Mouse (Mus musculus) CH12.LX (cell line): ENCODE measurements at regions not wholly inside any gene's neighbourhood (a gene's known extent, or its start where the extent isn't known, plus 50 kb on each side); places are given as distances from the start of the nearest gene placed in this dataset.

Source experiments
- CTCF ChIP-seq, 2 experiments: IDR thresholded peaks in 1 of 2; conservative IDR thresholded peaks in 1 of 2; 2 replicates each; pipeline ENCODE4 v1.5.1; 2011 to 2012; ENCODE audit warnings: low read depth in 2 of 2, low read length in 2 of 2, improper control_type of control experiment in 1 of 2, inconsistent platforms in 1 of 2, mild to moderate bottlenecking in 1 of 2, moderate library complexity in 1 of 2
- ETS1 ChIP-seq: conservative IDR thresholded peaks from 2 replicates; pipeline ENCODE4 v1.6.1; 2012; ENCODE audit warnings: low read depth, mild to moderate bottlenecking, inconsistent platforms, low read length, improper control_type of control experiment, moderate library complexity
- GABPA ChIP-seq: IDR thresholded peaks from 2 replicates; pipeline ENCODE4 v1.6.1; 2012; ENCODE audit warnings: low read depth, low read length, improper control_type of control experiment, inconsistent platforms; ENCODE audit not compliant: insufficient replicate concordance
- JUND ChIP-seq: conservative IDR thresholded peaks from 2 replicates; pipeline ENCODE4 v1.6.1; 2011; ENCODE audit warnings: low read depth, low read length, improper control_type of control experiment
- MAFK ChIP-seq: IDR thresholded peaks from 2 replicates; pipeline ENCODE4 v1.6.1; 2011; ENCODE audit warnings: low read length, improper control_type of control experiment; ENCODE audit not compliant: insufficient replicate concordance
- NELFE ChIP-seq: IDR thresholded peaks from 2 replicates; pipeline ENCODE4 v1.6.1; 2011; ENCODE audit warnings: low read depth, low read length, improper control_type of control experiment
- POLR2A ChIP-seq: IDR thresholded peaks from 2 replicates; pipeline ENCODE4 v1.6.1; 2011; ENCODE audit warnings: low read depth, mild to moderate bottlenecking, improper control_type of control experiment, low read length
- RAD21 ChIP-seq: IDR thresholded peaks from 2 replicates; pipeline ENCODE4 v1.6.1; 2011; ENCODE audit warnings: low read depth, mild to moderate bottlenecking, low read length, improper control_type of control experiment, moderate library complexity
- RCOR1 ChIP-seq: conservative IDR thresholded peaks from 2 replicates; pipeline ENCODE4 v1.6.1; 2012; ENCODE audit warnings: low read depth, mild to moderate bottlenecking, inconsistent platforms, low read length, improper control_type of control experiment
- USF1 ChIP-seq: IDR thresholded peaks from 2 replicates; pipeline ENCODE4 v1.6.1; 2014; ENCODE audit warnings: low read depth, mild to moderate bottlenecking, inconsistent platforms, low read length, improper control_type of control experiment
- ZC3H11A ChIP-seq: IDR thresholded peaks from 2 replicates; pipeline ENCODE4 v1.6.1; 2012; ENCODE audit warnings: low read depth, mild to moderate bottlenecking, inconsistent platforms, low read length, improper control_type of control experiment
- ZKSCAN1 ChIP-seq: IDR thresholded peaks from 2 replicates; pipeline ENCODE4 v1.6.1; 2012; ENCODE audit warnings: low read depth, inconsistent platforms, low read length, improper control_type of control experiment, borderline replicate concordance
- ZNF384 ChIP-seq: IDR thresholded peaks from 2 replicates; pipeline ENCODE4 v1.6.1; 2012; ENCODE audit warnings: low read depth, low read length, improper control_type of control experiment, inconsistent platforms

DNA sequence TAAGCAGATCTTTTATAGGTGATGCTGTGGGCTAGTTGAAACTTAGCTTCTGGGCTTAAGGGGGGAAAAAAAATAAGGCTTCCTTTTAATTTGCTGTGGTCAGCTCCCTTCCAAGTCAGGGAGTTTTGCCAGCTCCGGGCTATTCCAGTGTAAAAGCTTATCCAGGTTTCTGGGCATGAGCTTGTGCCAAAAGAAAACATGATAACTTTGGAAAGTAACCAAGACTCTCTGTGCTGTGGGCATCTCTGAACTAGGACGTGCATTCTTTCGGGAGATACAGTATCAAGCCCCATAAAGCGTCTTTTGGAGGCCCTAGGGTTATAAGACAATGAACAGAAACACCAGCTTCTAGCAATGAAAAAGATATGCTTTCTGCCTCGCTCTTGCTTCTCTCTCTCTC lies 114.6 kb upstream of the Dyrk2 start:
- TF ChIP-seq ZC3H11A = no peak
- TF ChIP-seq POLR2A = no peak
- TF ChIP-seq CTCF (conservative IDR thresholded peaks at IDR 0.05 in 1 of 2, IDR thresholded peaks at IDR 0.05 in 1 of 2; ENCODE audit: low read depth in 2 of 2, low read length in 2 of 2) = no peak
- TF ChIP-seq ZKSCAN1 = no peak
- no peak for TF ChIP-seq ZNF384
- TF ChIP-seq ETS1 = no peak
- no peak for TF ChIP-seq USF1
- no peak for TF ChIP-seq RAD21
- no peak for TF ChIP-seq RCOR1
- no peak for TF ChIP-seq GABPA
- no peak for TF ChIP-seq JUND
- no peak for TF ChIP-seq MAFK
- no peak for TF ChIP-seq NELFE
